Mouse (Mus musculus) CD8-positive naive resting alpha-beta T cell, adult 2 months (primary cell): ENCODE measurements around the gene Tifa.
A peak's percentile ranks its signal among the peaks of the same experiment; 100 is the strongest.

Experiments
- DNase-seq, 2 experiments: peaks; one replicate each; pipeline ENCODE4 v3.0.0; 2022; ENCODE audit warnings: low read depth in 2 of 2, low spot score in 2 of 2

Tifa gene

GRCm38 (mm10) chr3:127862479-127862878 is 72.9 kb downstream of the Tifa start:
- DNase-seq: peak; percentile 58

GRCm38 (mm10) chr3:127863571-127863970 is 74.0 kb downstream of the Tifa start:
- peak in 1 of 2 experiments; percentile 33 for DNase-seq

- DNase-seq: no peak
These were observed 74.6 kb downstream of the Tifa start for GRCm38 (mm10) chr3:127864242-127864641.

- DNase-seq: peak; percentile 73 to 80
These were observed 78.6 kb downstream of the Tifa start for GRCm38 (mm10) chr3:127868046-127868758.

- no peak for DNase-seq
These were observed 79.3 kb downstream of the Tifa start for GRCm38 (mm10) chr3:127868880-127869279.

GRCm38 (mm10) chr3:127871575-127871974 is 82.0 kb downstream of the Tifa start:
- no peak for DNase-seq

- no peak for DNase-seq
These were observed 84.8 kb downstream of the Tifa start for GRCm38 (mm10) chr3:127874254-127874883.

GRCm38 (mm10) chr3:127875059-127875458 is 85.5 kb downstream of the Tifa start:
- DNase-seq: peak; percentile 49 to 52

GRCm38 (mm10) chr3:127875509-127875908 is 85.9 kb downstream of the Tifa start:
- DNase-seq: peak; percentile 65

- DNase-seq: no peak
These were observed 90.4 kb downstream of the Tifa start for GRCm38 (mm10) chr3:127879968-127880367.

GRCm38 (mm10) chr3:127881684-127882083 is 92.1 kb downstream of the Tifa start:
- no peak for DNase-seq
